Mouse (Mus musculus): ENCODE measurements around the gene Col4a4.
A peak's percentile ranks its signal among the peaks of the same experiment; 100 is the strongest.

The Col4a4 gene

DNA sequence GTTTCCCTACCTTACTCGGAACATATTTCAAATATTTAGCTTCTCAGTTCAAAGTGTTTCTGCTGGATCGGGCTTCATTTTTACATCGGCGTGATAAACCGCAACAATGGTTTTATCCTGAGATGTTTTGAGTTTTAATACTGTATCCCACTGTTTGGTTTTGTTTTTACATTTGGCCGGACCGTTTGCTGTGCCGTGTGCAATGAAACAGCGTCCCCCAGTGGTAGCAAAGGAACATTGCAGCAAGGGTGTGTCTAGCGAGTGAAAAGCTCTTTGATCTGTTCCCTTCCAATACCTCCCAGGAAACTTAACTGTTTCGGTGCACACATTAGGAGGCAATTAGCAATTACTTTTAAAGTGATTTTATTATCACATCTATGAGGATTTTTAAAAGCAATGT, 110.4 kb downstream of the Col4a4 start:
- DNase-seq (ENCODE audit: low read depth, low spot score) = peak; percentile 41

DNA sequence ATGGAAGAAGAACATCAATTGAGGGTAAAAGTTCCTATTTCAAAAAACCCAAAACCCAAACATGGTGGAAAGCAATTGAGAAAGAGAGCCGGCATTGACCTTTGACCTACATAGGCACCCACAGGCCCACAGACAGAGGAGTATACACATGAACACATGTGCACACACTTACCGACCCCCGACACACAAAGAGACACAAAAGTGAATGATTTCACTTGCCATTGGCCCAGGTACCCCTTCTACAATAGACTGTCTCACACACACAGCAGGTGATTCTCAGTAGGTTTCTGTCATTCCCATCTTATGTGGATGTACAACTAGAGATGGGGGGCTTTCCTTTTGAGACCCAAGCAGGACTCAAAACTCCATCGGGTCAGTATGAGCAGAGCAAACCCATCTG, 110.8 kb downstream of the Col4a4 start:
- DNase-seq (ENCODE audit: low read depth, low spot score) = no peak

DNA sequence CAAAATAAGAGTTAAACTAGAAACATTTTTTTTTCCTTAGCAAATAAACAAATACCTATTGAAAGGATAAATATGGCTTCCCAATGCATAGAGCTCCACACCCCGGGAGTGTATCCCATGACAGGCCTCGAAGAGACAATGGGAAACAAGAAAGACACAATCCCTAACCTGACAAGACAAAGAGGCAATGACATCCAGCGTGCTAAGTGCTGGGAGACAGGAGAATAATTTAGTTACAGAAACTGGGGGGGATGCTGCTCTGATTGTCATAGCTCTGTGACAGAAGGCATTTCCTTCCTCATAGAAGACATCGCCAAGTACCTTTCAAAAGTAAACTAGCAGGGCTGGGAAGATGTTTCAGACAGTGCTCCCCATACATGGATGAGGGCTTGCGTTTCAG, 111.4 kb downstream of the Col4a4 start:
- DNase-seq (ENCODE audit: low read depth, low spot score) = no peak

GRCm38 (mm10) chr1:82474461-82474961, 112.1 kb downstream of the Col4a4 start:
- DNase-seq (ENCODE audit: low read depth, low spot score) = no peak

GRCm38 (mm10) chr1:82473467-82473866, 113.2 kb downstream of the Col4a4 start:
- DNase-seq (ENCODE audit: low read depth, low spot score) = no peak

- no peak for DNase-seq (ENCODE audit: low read depth, low spot score)
Measured at GRCm38 (mm10) chr1:82470516-82471225, 116.0 kb downstream of the Col4a4 start.

DNA sequence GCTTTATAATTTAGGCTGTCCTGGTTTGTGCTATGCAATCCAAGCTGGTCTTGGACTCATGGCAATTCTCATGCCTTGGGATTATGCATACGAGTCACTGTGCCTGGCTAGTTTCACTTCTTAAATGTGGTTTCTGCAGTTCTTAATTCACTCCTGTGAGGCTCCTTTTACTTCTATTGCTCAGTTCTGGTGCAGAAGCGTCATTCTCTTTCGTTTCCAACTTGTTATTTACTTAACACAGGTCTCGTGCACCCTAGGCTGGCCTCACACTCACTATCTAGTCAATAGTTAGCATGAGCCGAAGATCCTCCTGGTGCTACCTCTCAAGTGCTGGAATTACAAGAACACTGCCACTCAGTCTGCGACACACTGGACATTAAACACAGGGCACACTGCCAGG, 117.8 kb downstream of the Col4a4 start:
- DNase-seq (ENCODE audit: low read depth, low spot score) = peak; percentile 75

- no peak for DNase-seq (ENCODE audit: low read depth, low spot score)
Measured at GRCm38 (mm10) chr1:82465321-82465853, 121.3 kb downstream of the Col4a4 start.

DNA sequence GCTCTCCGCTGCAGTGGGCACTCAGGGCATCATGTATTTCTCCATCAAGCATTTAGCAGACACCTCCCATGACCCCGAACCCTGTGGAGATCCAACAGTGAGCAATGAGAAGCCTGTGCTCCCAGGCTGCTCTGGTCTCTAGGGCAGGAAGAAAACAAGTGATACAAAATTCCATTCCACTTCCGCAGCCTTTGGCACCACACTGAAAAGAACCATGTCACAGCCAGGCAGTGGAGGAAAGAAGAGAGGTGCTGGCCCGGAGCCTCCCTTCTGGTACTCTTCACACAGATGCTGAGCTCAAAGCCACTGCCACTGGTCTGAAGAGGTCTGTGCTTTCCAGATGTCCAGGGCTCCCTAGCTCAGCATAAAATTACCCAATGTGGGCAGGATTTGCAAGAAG, 125.6 kb downstream of the Col4a4 start:
- DNase-seq (ENCODE audit: low read depth, low spot score) = no peak

- no peak for DNase-seq (ENCODE audit: low read depth, low spot score)
Measured at GRCm38 (mm10) chr1:82459926-82460325, 126.7 kb downstream of the Col4a4 start.

DNA sequence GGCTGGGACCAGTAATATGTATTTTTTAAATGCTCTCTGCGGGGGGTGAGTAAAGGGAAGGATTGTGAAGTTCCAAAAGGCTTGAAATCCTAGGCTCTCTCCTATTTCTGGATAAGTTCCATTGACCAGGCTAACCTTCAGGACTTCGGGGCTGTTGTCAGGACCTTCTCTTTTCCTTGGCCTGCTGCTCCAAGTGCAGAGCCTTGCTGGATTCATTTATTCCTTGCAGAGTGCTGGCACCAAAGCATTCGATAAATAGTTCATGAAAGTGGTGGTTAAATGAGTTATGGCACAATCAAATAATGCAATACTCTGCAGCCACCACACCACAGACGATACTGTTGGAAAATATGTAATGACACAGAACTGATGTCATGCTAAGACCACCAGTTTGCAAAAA, 127.3 kb downstream of the Col4a4 start:
- DNase-seq (ENCODE audit: low read depth, low spot score) = no peak

- DNase-seq (ENCODE audit: low read depth, low spot score) = no peak
Measured at GRCm38 (mm10) chr1:82454031-82454430, 132.6 kb downstream of the Col4a4 start.

- no peak for DNase-seq (ENCODE audit: low read depth, low spot score)
Measured at GRCm38 (mm10) chr1:82451927-82452651, 134.6 kb downstream of the Col4a4 start.

GRCm38 (mm10) chr1:82449851-82450250, 136.8 kb downstream of the Col4a4 start:
- DNase-seq (ENCODE audit: low read depth, low spot score) = no peak

DNA sequence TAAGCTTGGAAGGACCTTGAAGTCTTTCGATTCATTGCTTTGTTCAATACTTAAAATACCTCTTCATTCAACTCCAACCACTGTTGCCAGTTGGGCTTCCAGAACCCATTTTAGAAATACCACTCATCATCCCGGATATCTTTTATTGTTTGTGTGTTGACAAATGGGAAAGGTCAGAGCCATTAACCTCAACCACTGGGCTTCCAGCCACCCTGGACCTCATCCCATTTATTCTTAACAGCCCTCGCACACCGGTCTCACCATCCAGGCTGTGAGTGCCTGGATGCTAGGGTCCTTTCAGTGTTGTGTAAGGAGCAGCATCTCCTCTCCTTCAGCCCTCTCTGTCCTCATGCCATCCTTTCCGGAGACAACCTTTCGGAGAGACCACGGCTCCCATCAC, 140.6 kb downstream of the Col4a4 start:
- DNase-seq (ENCODE audit: low read depth, low spot score) = no peak

- no peak for DNase-seq (ENCODE audit: low read depth, low spot score)
Measured at GRCm38 (mm10) chr1:82443517-82443916, 143.1 kb downstream of the Col4a4 start.

GRCm38 (mm10) chr1:82440123-82440522, 146.5 kb downstream of the Col4a4 start:
- no peak for DNase-seq (ENCODE audit: low read depth, low spot score)

- no peak for DNase-seq (ENCODE audit: low read depth, low spot score)
Measured at GRCm38 (mm10) chr1:82437273-82437672, 149.4 kb downstream of the Col4a4 start.

DNA sequence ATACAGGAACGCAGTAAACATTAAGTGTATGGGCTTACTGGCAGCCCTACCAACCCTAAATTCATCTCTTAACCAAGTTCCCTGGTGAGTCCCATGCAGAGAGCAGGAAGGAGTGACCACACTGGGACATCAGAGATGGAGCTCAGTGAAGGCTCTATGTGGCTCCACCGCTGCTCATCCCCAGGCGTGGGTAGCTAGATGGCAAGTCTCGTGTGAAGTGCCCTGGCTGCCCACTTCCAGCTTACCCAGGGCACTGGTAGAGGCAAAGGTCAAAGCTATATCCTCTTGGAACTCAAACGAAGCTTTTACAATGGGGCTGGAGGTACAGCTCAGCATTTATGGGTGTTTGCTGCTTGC, 153.0 kb downstream of the Col4a4 start:
- DNase-seq (ENCODE audit: low read depth, low spot score) = no peak

- DNase-seq (ENCODE audit: low read depth, low spot score) = peak; percentile 35
Measured at GRCm38 (mm10) chr1:82432919-82433648, 153.6 kb downstream of the Col4a4 start.

GRCm38 (mm10) chr1:82429061-82429460, 157.6 kb downstream of the Col4a4 start:
- DNase-seq (ENCODE audit: low read depth, low spot score) = no peak

GRCm38 (mm10) chr1:82427729-82428128, 158.9 kb downstream of the Col4a4 start:
- DNase-seq (ENCODE audit: low read depth, low spot score) = no peak

Measured in A20 (cell line).